Mouse (Mus musculus) lung, postnatal 10 days (tissue): Measurements from ENCODE around the gene Zfp988.
A peak's percentile ranks its signal among the peaks of the same experiment; 100 is the strongest.
"Not testable (repeated sequence)": the region's sequence is repeated elsewhere in the genome, so short reads cannot be mapped to it uniquely, and the experiment has no call there.

Experiments
- DNase-seq: peaks from one replicate; pipeline ENCODE4 v3.0.0; 2021

Zfp988 gene

GRCm38 (mm10) chr4:147305436-147305835 lies at the start of gene Zfp988:
TSS of gene Zfp988 (plus strand) at chr4:147305674.
- not testable (repeated sequence) for DNase-seq

GRCm38 (mm10) chr4:147262708-147263107 lies 42.8 kb upstream of the Zfp988 start:
- not testable (repeated sequence) for DNase-seq

- not testable (repeated sequence) for DNase-seq
Measured at GRCm38 (mm10) chr4:147267302-147267701, 38.2 kb upstream of the Zfp988 start.

GRCm38 (mm10) chr4:147268735-147269134 lies 36.7 kb upstream of the Zfp988 start:
- not testable (repeated sequence) for DNase-seq

- not testable (repeated sequence) for DNase-seq
Measured at GRCm38 (mm10) chr4:147270026-147270425, 35.4 kb upstream of the Zfp988 start.

- not testable (repeated sequence) for DNase-seq
Measured at GRCm38 (mm10) chr4:147271601-147272000, 33.9 kb upstream of the Zfp988 start.

GRCm38 (mm10) chr4:147275021-147275772 lies 30.3 kb upstream of the Zfp988 start:
- not testable (repeated sequence) for DNase-seq

GRCm38 (mm10) chr4:147275773-147276140 lies 29.7 kb upstream of the Zfp988 start:
- not testable (repeated sequence) for DNase-seq

- not testable (repeated sequence) for DNase-seq
Measured at GRCm38 (mm10) chr4:147280406-147280805, 25.1 kb upstream of the Zfp988 start.

- not testable (repeated sequence) for DNase-seq
Measured at GRCm38 (mm10) chr4:147298585-147298984, 6.9 kb upstream of the Zfp988 start.

GRCm38 (mm10) chr4:147302375-147302774 lies 3.1 kb upstream of the Zfp988 start:
- DNase-seq = not testable (repeated sequence)

- not testable (repeated sequence) for DNase-seq
Measured at GRCm38 (mm10) chr4:147335036-147335690, 29.7 kb downstream of the Zfp988 start.

GRCm38 (mm10) chr4:147335691-147336367 lies 30.4 kb downstream of the Zfp988 start:
- peak; percentile 9 for DNase-seq

GRCm38 (mm10) chr4:147336368-147337195 lies 31.1 kb downstream of the Zfp988 start:
- DNase-seq = peak; percentile 31

GRCm38 (mm10) chr4:147337520-147337919 lies 32.0 kb downstream of the Zfp988 start:
- DNase-seq = not testable (repeated sequence)

- DNase-seq = peak; percentile 14
Measured at GRCm38 (mm10) chr4:147338032-147338610, 32.6 kb downstream of the Zfp988 start.

GRCm38 (mm10) chr4:147338706-147339105 lies 33.2 kb downstream of the Zfp988 start:
- DNase-seq = not testable (repeated sequence)

- peak; percentile 16 for DNase-seq
Measured at GRCm38 (mm10) chr4:147339601-147340219, 34.2 kb downstream of the Zfp988 start.

- DNase-seq = peak; percentile 11
Measured at GRCm38 (mm10) chr4:147340236-147340635, 34.8 kb downstream of the Zfp988 start.

GRCm38 (mm10) chr4:147340876-147341275 lies 35.4 kb downstream of the Zfp988 start:
- DNase-seq = not testable (repeated sequence)

GRCm38 (mm10) chr4:147343042-147343908 lies 37.8 kb downstream of the Zfp988 start:
- DNase-seq = peak; percentile 21
